In the genomic region with DNA sequence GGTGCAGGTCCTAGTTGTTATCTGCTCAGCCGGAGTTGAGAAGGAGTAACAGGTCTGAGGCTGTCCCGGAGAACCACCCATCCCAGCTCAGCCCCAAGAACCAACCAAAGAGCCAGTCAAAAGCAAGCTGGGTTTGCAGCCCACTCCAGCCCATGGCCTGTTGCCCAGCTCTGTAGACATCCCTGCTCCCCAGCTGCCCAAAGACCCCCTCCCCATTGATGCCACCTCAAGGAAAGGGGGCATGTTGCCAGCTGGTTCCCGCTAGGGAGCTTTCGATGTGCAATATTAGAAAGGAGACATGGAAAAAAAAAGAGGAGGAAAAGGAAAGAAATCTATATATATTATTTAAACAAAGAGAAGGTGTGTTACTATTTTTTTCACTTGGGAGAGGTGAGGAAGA, we compare ENCODE assay signal across 25 mouse cellular contexts. TPM values are rescaled to one million over a fixed set of nuclear protein-coding genes. Genes with fewer than 3 reads are reported as not detected.
"Had no signal": no experiment of that assay in that cellular context is flagged by ENCODE, and none has a peak within 500 bp of the region (broad histone marks: within the 10 kb centered on the region; RNA-seq: fewer than 3 reads in every experiment).

No protein-coding gene starts in this region.

- ATAC-seq: liver, postnatal 0 days; lung, postnatal 0 days; midbrain, embryonic 13.5 days; midbrain, embryonic 15.5 days had no signal

- H3K9me3 ChIP-seq: liver, embryonic 15.5 days; lung, embryonic 15.5 days; midbrain, embryonic 13.5 days; midbrain, embryonic 15.5 days; neural tube, embryonic 12.5 days; stomach, embryonic 15.5 days had no signal

- DNase-seq: liver, postnatal 0 days; lung, adult 2 months; lung, postnatal 14 days; lung, postnatal 36 days; right cerebral cortex, postnatal 14 days; thymus, adult 2 months; thymus, postnatal 25 days; thymus, postnatal 4 days had no signal

- H3K27me3 ChIP-seq: liver, embryonic 15.5 days; lung, embryonic 15.5 days; midbrain, embryonic 13.5 days; midbrain, embryonic 15.5 days; neural tube, embryonic 12.5 days; stomach, embryonic 15.5 days had no signal

- H3K9ac ChIP-seq: liver, embryonic 15.5 days; liver, postnatal 0 days; lung, embryonic 15.5 days; midbrain, embryonic 13.5 days; midbrain, embryonic 15.5 days; neural tube, embryonic 12.5 days; stomach, embryonic 15.5 days had no signal

- H3K27ac ChIP-seq: liver, embryonic 15.5 days; lung, embryonic 15.5 days; macrophage; midbrain, embryonic 13.5 days; midbrain, embryonic 15.5 days; neural tube, embryonic 12.5 days; stomach, embryonic 15.5 days had no signal

- H3K4me3 ChIP-seq: liver, embryonic 15.5 days; lung, embryonic 15.5 days; megakaryocyte, embryonic 14.5 days; midbrain, embryonic 13.5 days; midbrain, embryonic 15.5 days; neural tube, embryonic 12.5 days; stomach, embryonic 15.5 days had no signal

- H3K4me1 ChIP-seq: liver, embryonic 15.5 days; lung, embryonic 15.5 days; megakaryocyte, embryonic 14.5 days; midbrain, embryonic 13.5 days; midbrain, embryonic 15.5 days; neural tube, embryonic 12.5 days; stomach, embryonic 15.5 days had no signal

- H3K4me2 ChIP-seq: liver, embryonic 15.5 days; lung, embryonic 15.5 days; midbrain, embryonic 11.5 days; midbrain, embryonic 13.5 days; midbrain, embryonic 15.5 days; neural tube, embryonic 12.5 days; stomach, embryonic 15.5 days had no signal

- H3K36me3 ChIP-seq: liver, embryonic 15.5 days; midbrain, embryonic 13.5 days; midbrain, embryonic 15.5 days; neural tube, embryonic 12.5 days had no signal

RNA-seq across cellular contexts. Expression of a gene that starts 11.0 kb away (rescaled TPM):
- total RNA-seq: midbrain, postnatal 0 days; monocyte, adult 5-6 weeks; neutrophil, adult 5-6 weeks had no signal
- polyA plus RNA-seq: lung, embryonic 15.5 days; midbrain, embryonic 11.5 days; midbrain, embryonic 13.5 days; midbrain, embryonic 15.5 days; midbrain, postnatal 0 days; neural tube, embryonic 12.5 days; neural tube, embryonic 14.5 days; testis, adult 2 months had no signal

RNA-seq across cellular contexts. Expression of a gene that starts 22.6 kb away (rescaled TPM):
- total RNA-seq: megakaryocyte progenitor cell, adult 5-6 weeks; midbrain, postnatal 0 days; monocyte, adult 5-6 weeks; neutrophil, adult 5-6 weeks had no signal
- polyA plus RNA-seq: liver, embryonic 15.5 days; liver, postnatal 0 days; lung, embryonic 15.5 days; macrophage; midbrain, embryonic 11.5 days; midbrain, embryonic 13.5 days; midbrain, embryonic 15.5 days; midbrain, postnatal 0 days; neural tube, embryonic 12.5 days; neural tube, embryonic 14.5 days; spleen, adult 2 months; stomach, embryonic 15.5 days; testis, adult 2 months had no signal

RNA-seq across cellular contexts. Expression of a gene that starts 28.8 kb away (rescaled TPM):
- total RNA-seq: megakaryocyte progenitor cell, adult 5-6 weeks; midbrain, postnatal 0 days; monocyte, adult 5-6 weeks; neutrophil, adult 5-6 weeks had no signal
- polyA plus RNA-seq: liver, embryonic 15.5 days; liver, postnatal 0 days; lung, embryonic 15.5 days; macrophage; midbrain, embryonic 11.5 days; midbrain, embryonic 13.5 days; midbrain, embryonic 15.5 days; midbrain, postnatal 0 days; neural tube, embryonic 12.5 days; neural tube, embryonic 14.5 days; spleen, adult 2 months; stomach, embryonic 15.5 days; testis, adult 2 months had no signal
